8 mouse cellular contexts compared by ENCODE assay signal in genomic region chr17:55878282-55878635, GRCm38 (mm10). TPM values are rescaled to one million over a fixed set of nuclear protein-coding genes. Genes with fewer than 3 reads are reported as not detected.
DNase-seq lines count a peak whose midpoint lies in the region; ATAC-seq and TF ChIP-seq lines count a peak whose summit lies in the region.
"Not testable (repeated sequence)": the region's sequence is repeated elsewhere in the genome, so short reads cannot be mapped to it uniquely, and the experiment has no call there.

No protein-coding gene starts in this region.

- not testable (repeated sequence) for TF ChIP-seq POLR2A in bone marrow macrophage, adult 2 months (IDR thresholded peaks at IDR 0.05; ENCODE audit: borderline replicate concordance, low read depth, low read length); embryonic fibroblast, embryonic 13.5 days (IDR thresholded peaks at IDR 0.05; ENCODE audit: low read depth, low read length)

- not testable (repeated sequence) for H3K4me1 ChIP-seq in bone marrow macrophage, adult 2 months (ENCODE audit: control insufficient read depth, insufficient read depth, low read length); embryonic fibroblast, embryonic 13.5 days (ENCODE audit: control insufficient read depth, insufficient read depth, low read length); liver, embryonic 11.5 days (replicated peaks; ENCODE audit: control insufficient read depth, insufficient read depth, low read length)
- peaks cover 14% of the 10 kb centered on the region for H3K4me1 ChIP-seq in heart, embryonic 15.5 days (replicated peaks)
- peaks cover 21% of the 10 kb centered on the region for H3K4me1 ChIP-seq in midbrain, embryonic 13.5 days (replicated peaks)

- H3K9me3 ChIP-seq in heart, embryonic 15.5 days (replicated peaks); liver, embryonic 11.5 days (ENCODE audit: control insufficient read depth, low read length); midbrain, embryonic 13.5 days: not testable (repeated sequence)

- peak; percentile 43 for DNase-seq in 3T3-L1 (ENCODE audit: low read depth, low spot score)
- peak; percentile 10 to 15 for DNase-seq in kidney, adult 8-10 months
- DNase-seq in liver, embryonic 11.5 days (ENCODE audit: low spot score): not testable (repeated sequence)
- peak; percentile 14 to 35 for DNase-seq in right cerebral cortex, adult 2 months (ENCODE audit: low spot score in 2 of 2)

- not testable (repeated sequence) for ATAC-seq in heart, embryonic 15.5 days (replicated peaks; ENCODE audit: insufficient number of reproducible peaks, insufficient read depth, low FRiP score, low read depth); liver, embryonic 11.5 days (replicated peaks; ENCODE audit: low FRiP score); midbrain, embryonic 13.5 days

- H3K4me3 ChIP-seq in bone marrow macrophage, adult 2 months (ENCODE audit: insufficient read depth, low read length): peak overlapping the region; percentile 69
- H3K4me3 ChIP-seq in embryonic fibroblast, embryonic 13.5 days (ENCODE audit: insufficient read depth, low read length): peak overlapping the region; percentile 56
- peak overlapping the region; percentile 62 for H3K4me3 ChIP-seq in heart, embryonic 15.5 days
- H3K4me3 ChIP-seq in liver, embryonic 11.5 days (ENCODE audit: low read depth, low read length): peak overlapping the region; percentile 57
- H3K4me3 ChIP-seq in midbrain, embryonic 13.5 days (replicated peaks): peak overlapping the region; percentile 48

- H3K36me3 ChIP-seq in heart, embryonic 15.5 days; liver, embryonic 11.5 days (ENCODE audit: control insufficient read depth, insufficient read depth, low read length); midbrain, embryonic 13.5 days: not testable (repeated sequence)

- peak overlapping the region; percentile 66 for H3K4me2 ChIP-seq in heart, embryonic 15.5 days
- peak overlapping the region; percentile 72 for H3K4me2 ChIP-seq in liver, embryonic 11.5 days
- H3K4me2 ChIP-seq in midbrain, embryonic 13.5 days (replicated peaks): peak overlapping the region; percentile 59

- not testable (repeated sequence) for TF ChIP-seq CTCF in bone marrow macrophage, adult 2 months (IDR thresholded peaks at IDR 0.05; ENCODE audit: low read depth, low read length); embryonic fibroblast, embryonic 13.5 days (IDR thresholded peaks at IDR 0.05; ENCODE audit: borderline replicate concordance, insufficient read depth, low read length)

- H3K9ac ChIP-seq in heart, embryonic 15.5 days: peak overlapping the region; percentile 54
- peak overlapping the region; percentile 54 for H3K9ac ChIP-seq in liver, embryonic 11.5 days (ENCODE audit: low read depth, low read length)
- H3K9ac ChIP-seq in midbrain, embryonic 13.5 days (replicated peaks): peak overlapping the region; percentile 65

- H3K27ac ChIP-seq in bone marrow macrophage, adult 2 months (ENCODE audit: insufficient read depth, low read depth, low read length): peak overlapping the region; percentile 65
- peak overlapping the region; percentile 49 for H3K27ac ChIP-seq in embryonic fibroblast, embryonic 13.5 days (ENCODE audit: insufficient read depth, low read length)
- H3K27ac ChIP-seq in heart, embryonic 15.5 days: peak overlapping the region; percentile 78
- peak overlapping the region; percentile 38; the same call in 1 of the 2 replicates for H3K27ac ChIP-seq in liver, embryonic 11.5 days (ENCODE audit: low read depth, low read length)
- H3K27ac ChIP-seq in midbrain, embryonic 13.5 days: peak overlapping the region; percentile 62

- under 1% methylated on average over 7 of the region's 8 CpGs for WGBS in heart, embryonic 15.5 days
- WGBS in liver, embryonic 11.5 days: 5% methylated on average over 6 of the region's 8 CpGs
- WGBS in midbrain, embryonic 13.5 days: 2% methylated on average over 6 of the region's 8 CpGs

- not testable (repeated sequence) for H3K27me3 ChIP-seq in heart, embryonic 15.5 days; liver, embryonic 11.5 days (replicated peaks; ENCODE audit: control insufficient read depth, insufficient read depth, low read length); midbrain, embryonic 13.5 days

RNA-seq across cellular contexts. Expression of gene Zfp119a, which starts 0.5 kb away (rescaled TPM):
- 4.2 TPM in 2 replicates for polyA plus RNA-seq in bone marrow macrophage, adult 2 months (2012; ENCODE audit: insufficient read depth, insufficient read length, missing spikeins)
- 3.8 and 5.6 TPM in 2 replicates for polyA plus RNA-seq in embryonic fibroblast, embryonic 13.5 days (2011; ENCODE audit: insufficient read length, low read depth, missing spikeins)
- 5.7 and 6.0 TPM in 2 replicates for polyA plus RNA-seq in heart, embryonic 15.5 days (2015; fragmentation: Nextera tagmentation; extraction: Ambion mirVana)
- polyA plus RNA-seq in liver, embryonic 11.5 days (2014; fragmentation: Nextera tagmentation; extraction: Ambion mirVana): 4.7 and 5.0 TPM in 2 replicates
- polyA plus RNA-seq in midbrain, embryonic 13.5 days (2015; fragmentation: Nextera tagmentation; extraction: Ambion mirVana): 14.5 and 15.2 TPM in 2 replicates

RNA-seq across cellular contexts. Expression of gene Zfp959, which starts 13.6 kb away (rescaled TPM):
- 8.7 and 11.8 TPM in 2 replicates for polyA plus RNA-seq in bone marrow macrophage, adult 2 months (2012; ENCODE audit: insufficient read depth, insufficient read length, missing spikeins)
- 5.8 and 10.1 TPM in 2 replicates for polyA plus RNA-seq in embryonic fibroblast, embryonic 13.5 days (2011; ENCODE audit: insufficient read length, low read depth, missing spikeins)
- polyA plus RNA-seq in heart, embryonic 15.5 days (2015; fragmentation: Nextera tagmentation; extraction: Ambion mirVana): 6.8 and 8.8 TPM in 2 replicates
- 12.6 and 13.2 TPM in 2 replicates for polyA plus RNA-seq in liver, embryonic 11.5 days (2014; fragmentation: Nextera tagmentation; extraction: Ambion mirVana)
- polyA plus RNA-seq in midbrain, embryonic 13.5 days (2015; fragmentation: Nextera tagmentation; extraction: Ambion mirVana): 16.3 and 19.2 TPM in 2 replicates
